Mouse (Mus musculus): ENCODE results near the gene Vps54.

The Vps54 gene

DNA sequence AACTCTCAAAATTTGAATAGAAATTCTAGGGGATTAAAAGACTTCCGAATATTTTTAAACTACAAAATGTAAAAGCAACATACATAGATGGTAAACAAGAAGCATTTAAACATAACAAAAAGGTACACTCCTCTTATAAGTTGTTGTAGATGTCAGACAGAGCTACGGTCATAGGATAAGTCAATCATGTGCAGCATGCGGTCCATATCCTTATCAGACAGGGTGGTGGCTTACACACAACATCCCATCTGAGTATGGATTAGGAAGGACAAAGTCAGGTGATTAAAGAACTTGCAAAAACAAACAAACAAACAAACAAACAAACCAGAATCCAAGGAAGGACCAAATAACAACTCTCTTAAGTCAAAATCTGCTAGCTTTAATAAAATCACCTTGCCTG lies 106.9 kb downstream of the Vps54 start:
- DNase-seq, result no peak

DNA sequence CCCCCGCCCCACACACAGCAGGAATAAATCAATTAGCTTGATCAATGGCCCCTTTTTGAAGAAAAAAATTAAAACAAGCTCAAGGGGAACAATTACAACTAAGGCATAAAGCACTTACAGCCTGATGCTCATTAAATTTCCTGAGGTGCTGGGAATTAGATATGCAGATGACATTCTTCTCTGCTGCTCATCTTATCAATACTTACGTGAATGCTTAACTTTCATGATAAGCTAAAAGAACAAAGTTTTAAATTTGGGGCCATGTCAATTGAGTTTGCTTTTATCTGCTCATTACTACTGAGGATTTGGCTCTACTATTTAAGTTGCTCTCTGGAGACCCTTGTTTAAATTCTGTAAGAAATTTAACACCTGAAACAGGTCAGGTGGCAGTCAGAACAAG lies 109.8 kb downstream of the Vps54 start:
- DNase-seq, result no peak

DNA sequence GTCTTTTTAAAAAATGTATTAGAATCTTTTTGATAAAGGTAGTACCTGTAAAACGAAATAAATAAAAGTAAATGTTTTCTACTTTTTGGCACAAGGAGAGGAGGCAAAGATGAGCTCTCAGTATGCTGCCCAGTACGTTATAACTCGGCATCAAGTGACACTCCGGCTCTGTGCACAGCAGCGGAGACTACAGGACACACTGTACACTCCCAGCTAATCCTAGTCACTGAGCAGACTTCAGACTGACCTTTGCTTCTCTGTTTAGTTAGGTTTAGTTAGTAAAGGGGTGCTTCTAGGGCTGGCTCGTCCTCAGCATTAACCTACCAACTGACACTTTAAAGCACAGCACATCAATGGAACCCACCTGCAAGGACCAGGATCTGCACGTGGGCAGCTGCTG lies 112.2 kb downstream of the Vps54 start:
- no peak for DNase-seq

DNA sequence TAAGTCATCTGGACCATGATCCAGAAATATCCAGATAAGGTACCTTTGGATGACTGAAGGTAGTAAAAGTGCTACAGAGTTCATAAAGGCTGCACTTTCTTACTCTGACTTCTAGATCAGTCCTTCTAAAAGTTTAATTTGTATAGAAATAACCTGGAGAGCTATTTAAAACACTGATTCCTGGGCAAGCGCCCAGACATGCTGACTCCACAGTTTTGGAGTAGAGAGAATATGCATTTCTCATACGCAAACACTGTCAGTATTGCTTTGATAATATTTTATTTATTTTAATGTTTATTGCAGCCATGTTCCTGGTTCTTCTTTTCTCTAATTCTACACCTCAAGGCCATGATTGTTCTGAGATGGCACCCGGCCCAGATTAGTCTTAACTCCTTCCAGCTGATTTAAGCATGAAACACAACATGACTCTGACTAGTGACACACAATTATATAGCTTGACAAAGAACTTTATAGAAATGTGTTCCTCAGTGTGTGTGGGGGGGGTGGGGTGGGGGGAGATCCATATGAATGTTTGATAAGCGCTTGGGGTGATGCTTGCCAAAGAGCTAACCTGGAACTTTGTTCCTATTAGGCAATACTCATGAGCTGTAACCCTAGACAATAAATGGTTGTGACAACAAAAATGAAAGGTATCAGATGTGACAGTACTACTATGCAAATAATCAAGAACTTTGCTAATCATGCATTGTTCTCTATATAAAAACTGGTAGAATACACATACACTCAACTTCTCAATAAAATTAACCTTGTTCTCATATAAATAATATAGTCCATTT lies 124.3 kb downstream of the Vps54 start:
- DNase-seq, result no peak

DNA sequence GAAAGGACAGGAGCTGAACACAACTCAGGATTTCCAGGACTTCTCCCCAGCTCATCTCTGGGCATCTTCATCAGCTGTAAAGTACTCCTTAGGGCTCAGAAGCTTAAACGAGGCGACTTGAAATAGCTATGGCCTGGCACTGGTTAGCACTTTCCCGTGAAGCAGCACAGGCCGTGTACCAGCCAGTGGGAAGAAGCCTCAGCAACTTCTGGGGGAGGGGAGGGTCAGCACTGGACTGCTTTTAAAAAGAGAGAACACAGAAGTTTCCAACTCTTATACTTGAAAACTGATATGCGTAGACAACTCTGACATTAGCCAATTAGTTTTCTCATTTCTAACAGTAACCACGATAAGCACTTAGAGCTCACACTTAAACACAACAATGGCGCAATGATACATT lies 129.4 kb downstream of the Vps54 start:
- peak; percentile 6 for DNase-seq

DNA sequence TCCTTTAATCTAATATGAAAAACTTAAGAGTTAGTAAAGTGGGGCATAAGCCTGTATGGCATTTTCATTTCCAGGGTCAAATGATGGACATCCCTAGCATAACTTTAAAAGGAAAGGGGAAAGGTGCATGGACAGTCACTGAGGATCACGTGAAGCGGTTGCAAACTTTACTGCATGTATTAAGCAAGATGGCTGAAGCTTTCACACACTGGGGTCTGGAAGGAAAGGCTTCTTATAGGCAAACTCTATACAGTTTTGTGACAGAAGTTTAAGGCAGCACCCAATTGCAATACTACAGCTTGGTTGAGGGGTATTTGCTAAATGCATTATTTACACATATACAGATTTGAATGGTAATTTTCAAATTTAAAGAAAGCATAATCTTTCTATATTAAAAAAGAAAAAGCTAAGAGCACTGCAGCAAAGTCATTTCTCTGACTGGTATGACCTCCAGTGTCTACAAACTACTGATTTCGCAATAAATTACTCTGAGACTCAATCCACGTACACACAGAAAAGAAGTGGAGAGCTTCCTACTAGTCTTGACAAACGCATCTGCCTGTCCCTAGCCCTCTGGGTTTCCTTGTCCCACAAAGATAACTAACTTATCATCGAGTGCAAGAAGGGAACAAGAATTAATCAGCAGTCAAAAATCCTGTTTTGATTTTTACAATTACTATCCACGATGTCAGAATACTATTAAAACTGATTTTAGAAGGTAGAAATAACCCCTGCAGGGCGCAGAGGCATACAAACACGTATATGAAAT lies 130.4 kb downstream of the Vps54 start:
- DNase-seq, result no peak

DNA sequence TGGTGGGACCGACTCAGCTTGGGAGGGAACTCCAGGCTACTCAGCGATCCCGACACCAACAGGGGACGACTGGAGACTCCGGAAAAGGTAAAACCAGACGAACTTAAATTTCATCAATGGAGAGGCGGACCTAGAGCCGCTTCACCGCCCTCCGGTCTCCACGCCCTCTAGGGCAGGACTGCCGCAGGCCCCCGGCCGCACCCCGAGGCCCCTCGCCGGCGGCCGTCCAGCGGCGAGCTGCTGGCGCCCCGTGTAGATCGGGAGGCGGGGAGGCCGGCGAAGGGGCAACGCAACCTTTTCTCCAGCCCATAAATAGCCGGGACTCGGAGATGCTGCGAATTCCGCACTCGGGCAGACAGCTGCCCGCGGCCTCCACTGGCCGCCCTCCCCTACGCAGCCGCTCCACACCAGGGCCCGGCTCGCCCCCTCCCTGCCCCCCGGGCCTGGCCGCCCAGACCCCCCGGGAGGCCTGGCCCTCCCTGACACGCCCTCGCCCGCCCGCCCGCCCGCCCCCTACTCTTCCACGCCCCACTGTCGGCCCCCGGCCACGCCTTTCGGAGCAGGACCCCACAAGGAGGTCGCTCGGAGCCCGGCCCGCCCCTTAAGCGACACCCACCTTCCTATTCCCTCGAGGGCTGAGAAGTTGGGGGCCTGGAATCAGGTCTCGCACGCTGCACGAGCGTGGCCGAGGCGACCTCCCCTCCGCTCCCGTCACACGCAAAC lies 131.5 kb downstream of the Vps54 start:
- DNase-seq, result peak; percentile 66

All from right cerebral cortex, postnatal 14 days (tissue).